Mouse (Mus musculus): Measurements from ENCODE around the gene Ccdc85b.
A peak's percentile ranks its signal among the peaks of the same experiment; 100 is the strongest.
"Not testable (repeated sequence)": the region's sequence is repeated elsewhere in the genome, so short reads cannot be mapped to it uniquely, and the experiment has no call there.

Ccdc85b gene

DNA sequence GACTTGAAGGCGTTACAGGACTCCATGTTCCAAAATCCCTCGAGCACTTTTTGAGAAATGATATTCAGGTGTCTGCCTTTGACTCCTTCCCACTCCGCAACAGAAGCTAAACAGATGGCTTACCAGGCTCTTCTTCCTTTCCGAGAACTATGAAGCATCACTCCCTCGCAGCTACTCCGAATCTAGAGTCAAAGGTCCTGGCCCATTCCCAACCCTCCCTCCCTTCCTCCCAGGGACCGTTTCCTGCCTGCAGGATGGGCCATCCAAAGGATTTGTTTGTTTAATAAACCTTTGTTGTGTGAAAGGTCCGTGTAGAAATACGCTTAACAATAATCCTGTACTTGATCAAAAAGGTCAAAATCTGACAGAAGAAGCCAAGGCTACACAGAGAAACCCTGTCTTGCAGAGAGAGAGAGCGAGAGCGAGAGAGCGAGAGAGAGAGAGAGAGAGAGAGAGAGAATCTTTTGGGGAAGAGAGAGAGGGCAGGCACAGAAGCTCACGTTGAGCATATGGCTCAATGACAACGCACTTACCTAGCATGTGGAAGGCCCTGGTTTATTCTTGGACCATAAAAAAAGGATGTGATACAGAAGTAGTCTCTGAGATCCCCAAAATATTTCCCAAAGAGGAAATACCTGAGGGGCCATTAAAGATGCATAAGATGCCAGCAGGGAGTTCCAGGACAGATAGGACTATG lies at the start of gene Ccdc85b:
Ccdc85b (minus strand) TSS at position 149 of the 697 bp plus-strand sequence.
- no peak for DNase-seq (ENCODE audit: low read depth, low spot score)

DNA sequence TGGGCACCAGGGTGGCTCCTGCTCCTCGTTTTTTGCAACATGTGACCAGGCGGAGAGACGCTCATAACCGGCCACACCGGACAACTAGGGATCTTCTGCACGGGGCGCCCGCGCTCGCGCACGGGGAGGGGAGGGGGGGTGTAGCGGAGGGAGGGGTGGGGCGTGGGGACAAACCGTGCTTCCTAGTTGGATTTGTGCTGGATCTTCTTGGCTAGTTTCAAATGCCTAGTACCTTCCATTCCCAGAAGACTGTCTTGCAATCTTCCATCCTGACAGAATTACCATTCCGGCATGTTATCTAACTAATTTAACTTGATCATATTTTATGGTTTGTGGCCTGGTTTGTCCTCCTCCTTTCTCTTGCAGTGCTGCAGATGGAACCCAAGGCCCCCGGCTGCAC lies 46.0 kb upstream of the Ccdc85b start, which contains the start of gene 1700020D05Rik:
1700020D05Rik (minus strand) TSS at position 101 of the 400 bp plus-strand sequence.
- DNase-seq (ENCODE audit: low read depth, low spot score), result no peak

DNA sequence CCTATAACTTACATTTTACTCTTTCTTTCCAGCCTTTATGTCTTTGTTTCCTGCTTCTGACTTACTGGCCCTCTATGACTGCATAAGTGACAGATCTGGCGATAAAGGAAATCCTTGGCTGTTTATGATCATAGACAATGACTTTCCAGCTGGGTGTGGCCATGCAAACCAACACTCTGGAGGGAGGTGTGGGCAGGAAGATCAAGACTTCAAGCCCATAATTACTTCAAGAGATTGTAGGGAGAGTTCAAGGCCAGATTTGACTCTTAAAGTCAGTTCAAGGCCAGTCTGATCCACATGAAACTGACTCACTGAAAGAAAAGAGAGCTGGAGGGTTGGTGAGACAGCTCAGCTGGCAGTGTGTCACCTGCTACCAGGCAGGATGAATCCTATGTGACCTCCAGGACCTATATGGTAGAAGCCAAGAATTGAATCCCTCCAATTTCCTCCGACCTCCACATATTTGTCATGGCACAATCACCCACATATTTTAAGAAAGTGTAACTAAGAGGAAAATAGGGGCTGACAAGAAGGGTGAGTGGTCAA lies 42.7 kb upstream of the Ccdc85b start:
- DNase-seq (ENCODE audit: low read depth, low spot score), result no peak

DNA sequence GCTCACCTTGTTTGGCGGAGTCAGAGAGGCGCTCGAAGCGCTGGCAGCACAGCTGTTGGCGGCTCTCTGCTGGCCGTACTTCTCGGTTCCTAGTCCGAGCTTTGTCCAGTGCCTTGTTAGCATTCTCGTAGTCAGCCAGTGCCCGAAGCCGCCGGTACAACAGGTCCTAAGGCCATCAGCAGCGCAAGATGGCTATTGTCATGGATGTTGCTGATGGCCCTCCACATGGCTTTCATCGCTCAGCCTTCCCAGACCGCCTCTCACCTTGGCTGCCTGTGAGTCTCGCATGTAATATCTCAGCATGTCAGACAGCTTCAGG lies 38.3 kb upstream of the Ccdc85b start:
- no peak for DNase-seq (ENCODE audit: low read depth, low spot score)

DNA sequence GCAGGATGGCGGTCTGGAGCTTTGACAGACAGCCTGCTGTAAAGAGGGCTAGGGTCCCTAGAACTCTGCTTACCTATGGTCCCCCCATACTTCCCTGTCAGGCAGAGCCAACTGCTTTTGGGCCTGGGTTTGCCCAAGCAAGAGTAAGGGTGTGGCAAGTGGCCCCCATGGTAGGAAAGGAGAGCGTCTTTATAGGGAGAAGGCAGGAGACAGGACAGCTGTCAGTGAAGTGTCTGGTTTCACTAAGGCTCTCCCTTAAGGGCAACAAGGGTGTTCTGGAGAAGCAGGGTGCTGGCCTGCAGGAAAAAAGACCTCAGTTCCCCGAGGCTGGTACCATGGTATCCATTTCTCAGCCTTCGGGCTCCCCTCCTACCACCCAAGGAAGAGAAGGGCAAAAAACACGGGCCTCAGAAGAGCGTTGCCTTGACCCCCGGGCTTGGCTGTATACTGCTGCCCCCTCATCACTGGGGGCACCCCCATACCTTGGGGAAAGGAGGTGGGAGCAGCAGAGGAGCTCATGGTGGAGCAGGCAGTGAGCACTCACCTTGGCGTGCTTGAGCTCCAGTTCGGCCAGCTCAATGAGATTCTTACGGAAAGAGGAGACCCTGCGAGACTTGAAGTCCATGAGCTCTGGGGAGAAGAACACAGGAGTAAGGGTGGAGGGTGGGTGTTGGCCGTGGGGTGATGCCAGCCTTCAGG lies 37.8 kb upstream of the Ccdc85b start:
- DNase-seq (ENCODE audit: low read depth, low spot score), result no peak

DNA sequence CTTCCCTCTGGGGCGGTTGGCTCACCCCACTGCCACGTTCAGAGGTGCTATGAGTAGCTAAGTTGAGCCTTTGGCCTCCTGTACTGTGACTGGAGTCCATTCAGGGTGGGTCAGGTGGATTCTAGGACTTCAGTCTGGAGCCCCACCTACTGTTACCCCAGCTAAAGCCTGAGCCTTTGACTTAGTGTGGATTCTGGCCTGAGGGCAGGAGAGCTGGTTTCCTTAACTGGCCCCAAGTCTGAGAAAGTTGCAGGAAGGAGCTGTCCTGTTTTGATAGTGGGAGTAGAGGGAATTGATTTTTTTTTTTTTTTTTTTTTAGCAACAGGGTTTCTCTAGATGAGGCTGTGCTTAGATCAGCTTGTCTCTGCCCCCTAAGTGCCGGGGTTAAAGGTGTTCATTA lies 36.6 kb upstream of the Ccdc85b start:
- no peak for DNase-seq (ENCODE audit: low read depth, low spot score)

DNA sequence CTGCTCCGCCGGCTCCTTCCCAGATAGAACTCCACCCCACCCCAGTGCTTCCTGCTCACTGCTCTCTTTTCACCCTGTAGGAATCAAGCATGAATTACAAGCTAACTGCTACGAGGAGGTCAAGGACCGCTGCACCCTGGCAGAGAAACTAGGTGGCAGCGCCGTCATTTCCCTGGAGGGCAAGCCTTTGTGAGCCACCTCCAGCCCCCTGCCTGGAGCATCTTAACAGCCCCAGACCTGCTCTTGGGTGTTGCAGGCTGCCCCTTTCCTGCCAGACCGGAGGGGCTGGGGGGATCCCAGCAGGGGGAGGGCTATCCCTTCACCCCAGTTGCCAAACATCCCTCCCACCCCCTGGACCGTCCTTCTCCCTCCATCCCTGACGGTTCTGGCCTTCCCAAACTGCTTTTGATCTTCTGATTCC lies 35.6 kb upstream of the Ccdc85b start:
- not testable (repeated sequence) for DNase-seq (ENCODE audit: low read depth, low spot score)

DNA sequence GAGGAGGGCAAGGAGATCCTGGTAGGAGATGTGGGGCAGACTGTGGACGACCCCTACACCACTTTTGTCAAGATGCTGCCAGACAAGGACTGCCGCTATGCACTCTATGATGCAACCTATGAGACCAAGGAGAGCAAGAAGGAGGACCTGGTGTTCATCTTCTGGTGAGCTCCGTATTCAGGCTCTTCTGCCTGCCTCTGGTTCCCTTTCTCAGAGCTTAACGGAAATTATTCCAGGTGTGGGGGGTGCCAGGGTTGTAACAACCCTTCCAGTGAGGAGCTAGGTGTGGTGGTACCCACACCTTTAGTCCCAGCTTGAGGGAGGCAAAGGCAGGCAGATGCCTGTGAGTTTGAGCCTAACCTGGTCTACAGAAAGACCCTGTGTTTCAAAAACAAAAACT lies 34.9 kb upstream of the Ccdc85b start:
- DNase-seq (ENCODE audit: low read depth, low spot score), result no peak

DNA sequence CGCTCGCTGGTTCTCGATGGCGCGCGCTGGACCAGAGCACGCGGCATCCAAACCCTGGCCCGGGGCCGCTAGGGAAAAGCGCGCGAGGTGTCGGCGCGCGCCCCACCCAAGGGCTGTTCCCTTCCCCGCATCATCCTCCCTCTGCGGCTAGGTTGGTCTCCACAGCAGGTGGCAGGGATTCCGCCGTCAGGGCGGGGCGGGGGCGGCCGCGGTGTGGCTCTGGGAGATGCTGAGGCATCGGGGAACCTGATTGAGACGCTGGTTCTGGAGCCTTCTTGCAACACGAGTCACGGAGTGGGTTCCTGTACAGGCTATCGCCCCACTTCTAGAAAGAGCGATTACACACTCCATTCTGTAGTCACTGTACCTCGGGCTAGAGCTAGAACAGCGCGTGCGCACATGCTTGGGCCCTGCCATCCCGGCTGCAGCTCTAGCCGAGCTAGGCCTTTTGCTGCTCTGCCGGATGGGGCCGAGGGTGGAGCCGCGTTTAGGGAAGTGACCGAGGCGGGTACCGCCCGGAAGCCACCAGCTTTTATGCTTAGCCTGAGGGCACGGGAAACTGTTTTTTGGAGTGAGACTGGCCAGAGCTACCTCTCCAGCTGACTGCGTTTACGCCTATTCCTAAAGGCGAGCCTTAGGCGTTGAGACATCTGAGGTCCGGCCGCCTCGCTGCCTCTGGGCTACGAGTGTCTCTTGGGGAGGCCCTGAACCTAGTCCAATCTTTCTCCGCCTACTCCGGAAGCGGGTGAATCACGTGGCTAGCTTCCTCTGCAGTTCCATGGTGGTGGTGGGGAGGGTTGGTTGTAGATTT lies 33.4 kb upstream of the Ccdc85b start:
- peak; percentile 91 for DNase-seq (ENCODE audit: low read depth, low spot score)

DNA sequence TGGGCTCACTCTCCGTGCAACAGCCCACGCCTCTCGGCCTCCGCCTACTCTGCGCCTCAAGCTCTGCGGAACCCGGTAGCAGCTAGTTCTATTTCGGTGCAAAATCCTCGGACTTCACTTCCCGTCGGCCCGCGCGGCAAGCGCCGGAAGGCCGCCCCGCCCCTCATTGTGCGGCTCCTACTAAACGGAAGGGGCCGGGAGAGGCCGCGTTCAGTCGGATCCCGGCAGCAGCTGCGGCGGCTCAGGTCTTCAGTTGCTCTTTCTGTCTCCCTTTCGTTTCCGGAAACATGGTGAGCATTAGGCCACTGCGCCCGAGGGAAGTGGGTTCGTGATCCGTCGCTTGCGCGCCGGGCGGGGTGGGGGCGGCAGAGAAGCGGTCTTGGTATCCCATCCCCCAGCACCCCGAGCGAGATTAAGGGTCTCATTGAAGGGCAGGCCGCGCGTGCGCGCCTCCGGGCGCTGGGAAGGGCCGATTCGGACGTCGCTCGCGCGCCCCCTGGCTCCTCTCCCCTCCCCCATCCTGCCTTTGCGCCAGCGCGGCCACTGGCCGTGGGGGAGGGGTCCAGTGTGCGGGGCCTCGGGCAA lies 32.7 kb upstream of the Ccdc85b start, which contains the start of gene Cfl1:
Cfl1 (plus strand) TSS at position 143 of the 585 bp plus-strand sequence.
- DNase-seq (ENCODE audit: low read depth, low spot score), result peak; percentile 96

DNA sequence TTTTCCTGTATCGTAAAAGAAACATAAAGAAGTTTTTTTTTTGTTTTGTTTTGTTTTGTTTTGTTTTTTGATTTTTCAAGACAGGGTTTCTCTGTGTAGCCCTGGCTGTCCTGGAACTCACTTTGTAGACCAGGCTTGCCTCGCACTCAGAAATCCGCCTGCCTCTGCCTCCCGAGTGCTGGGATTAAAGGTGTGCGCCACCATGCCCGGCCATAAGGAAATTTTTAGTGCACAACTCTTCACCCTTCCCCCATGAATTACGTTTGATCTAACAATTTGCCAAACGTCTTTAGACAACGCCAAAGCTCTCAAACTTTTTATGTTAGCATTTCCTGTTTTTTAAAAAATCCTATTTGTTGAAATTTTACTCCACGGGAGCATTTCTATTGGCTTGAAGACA lies 32.0 kb upstream of the Ccdc85b start:
- DNase-seq (ENCODE audit: low read depth, low spot score), result peak; percentile 44

DNA sequence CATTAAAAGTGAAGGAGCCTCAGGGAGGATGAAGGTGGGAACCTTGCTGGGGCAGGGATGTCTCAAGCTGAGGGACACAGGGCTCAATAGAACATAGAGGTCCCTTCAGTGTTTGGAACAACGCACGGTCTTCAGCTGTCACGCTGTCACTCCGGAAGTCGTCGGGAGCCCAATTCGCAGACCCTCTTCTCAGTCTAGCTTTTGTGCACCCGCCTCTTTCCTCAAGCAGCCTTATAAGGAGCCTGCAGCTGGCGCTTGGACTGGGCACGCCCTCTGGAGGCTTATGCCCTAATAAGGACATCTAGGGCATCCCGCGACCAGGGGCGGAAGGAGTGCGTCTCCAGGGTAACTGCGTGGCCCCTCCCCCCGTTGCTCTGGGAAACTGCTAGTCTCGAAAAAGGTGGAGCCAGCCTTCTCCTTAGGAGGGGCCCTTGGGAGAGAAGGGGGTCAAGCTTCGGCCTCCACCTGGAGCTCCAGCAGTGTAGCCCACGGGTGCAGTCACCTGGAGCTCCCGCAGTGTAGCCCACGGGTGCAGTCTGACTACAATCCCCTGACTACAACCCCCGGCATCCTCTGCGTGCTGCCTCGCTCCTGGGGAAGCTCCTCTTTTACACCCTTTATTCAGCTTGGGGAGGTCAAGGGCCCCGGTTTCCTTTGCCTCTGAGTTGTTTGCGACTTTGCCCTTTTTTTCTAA lies 31.3 kb upstream of the Ccdc85b start:
- peak; percentile 97 for DNase-seq (ENCODE audit: low read depth, low spot score)

DNA sequence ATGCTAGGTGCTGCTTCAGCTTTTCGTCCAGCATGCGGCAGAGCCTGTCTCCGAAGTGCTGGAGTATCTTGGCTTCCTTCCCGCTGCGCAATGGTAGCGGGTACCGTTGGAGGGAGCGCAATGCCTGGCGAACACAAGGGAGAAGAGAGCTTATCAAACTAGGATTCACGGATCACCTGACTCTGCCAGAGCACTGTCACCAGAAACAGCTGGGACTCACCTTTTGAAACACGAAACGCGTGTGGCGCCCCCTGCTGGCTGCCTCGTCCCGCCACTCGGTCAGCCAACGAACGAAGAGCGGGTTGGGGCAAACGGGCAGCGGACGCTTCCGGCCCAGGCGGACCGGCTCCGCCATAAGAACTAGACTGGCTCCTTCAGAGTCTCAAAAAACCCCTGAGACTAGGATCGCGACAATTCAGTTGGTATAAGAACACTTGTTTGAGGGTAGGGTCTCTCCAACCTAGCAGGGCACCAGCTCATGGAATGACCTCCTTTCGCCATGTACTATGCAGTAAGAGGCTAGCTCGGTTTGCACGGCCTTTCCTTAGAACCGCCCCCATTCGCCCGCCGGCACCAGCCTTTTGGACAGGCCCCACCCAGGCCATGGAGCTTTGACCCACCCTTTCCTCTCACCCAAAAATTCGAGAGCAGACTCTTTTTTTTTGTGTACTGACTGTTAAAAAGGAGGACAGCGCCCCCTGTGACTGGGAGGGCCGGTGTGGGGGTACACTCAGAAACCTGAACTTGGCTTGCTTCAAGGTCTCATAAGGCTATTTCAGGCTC lies 30.3 kb upstream of the Ccdc85b start, which contains the start of gene Mus81:
Mus81 (minus strand) TSS at position 635 of the 783 bp plus-strand sequence.
- DNase-seq (ENCODE audit: low read depth, low spot score), result peak; percentile 96

DNA sequence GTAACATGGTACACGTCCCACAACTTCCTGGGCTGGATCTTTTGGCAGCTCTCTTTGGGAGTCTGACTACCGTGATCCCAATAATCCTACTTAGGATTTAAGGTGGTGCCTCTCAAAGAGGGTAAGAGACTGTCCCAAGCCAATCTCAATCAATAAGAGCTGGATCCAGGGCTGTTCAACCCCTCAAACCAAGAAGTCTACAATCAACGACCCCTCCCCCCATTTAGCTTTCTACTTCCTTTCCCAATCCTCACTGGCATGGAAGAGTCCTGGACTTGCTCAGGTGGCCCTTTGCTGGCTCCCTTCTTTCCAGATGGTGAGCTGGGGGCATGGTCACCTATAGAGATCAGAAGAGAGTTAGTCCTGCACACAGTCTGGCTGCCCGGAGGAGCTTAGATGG lies 29.1 kb upstream of the Ccdc85b start:
- no peak for DNase-seq (ENCODE audit: low read depth, low spot score)

DNA sequence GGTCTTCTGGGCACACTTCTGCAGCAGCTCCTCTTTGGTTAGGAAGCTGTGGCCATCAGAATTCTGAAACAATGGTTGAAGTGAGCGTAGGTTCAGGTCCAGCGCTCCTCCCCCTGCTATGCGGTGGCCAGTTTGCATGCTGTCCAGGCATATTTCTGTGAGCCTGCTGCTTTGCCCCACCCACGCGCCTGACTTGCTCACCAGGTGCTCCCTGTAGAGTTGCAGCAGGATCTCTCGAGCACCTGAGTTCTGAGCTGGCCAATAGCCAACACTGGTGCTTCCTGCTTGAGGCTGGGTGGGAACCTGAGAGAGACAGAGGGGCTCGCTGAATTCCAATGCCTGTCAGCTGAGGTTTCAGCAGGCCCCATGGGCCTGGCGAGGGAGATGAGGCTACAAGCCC lies 28.6 kb upstream of the Ccdc85b start:
- no peak for DNase-seq (ENCODE audit: low read depth, low spot score)

DNA sequence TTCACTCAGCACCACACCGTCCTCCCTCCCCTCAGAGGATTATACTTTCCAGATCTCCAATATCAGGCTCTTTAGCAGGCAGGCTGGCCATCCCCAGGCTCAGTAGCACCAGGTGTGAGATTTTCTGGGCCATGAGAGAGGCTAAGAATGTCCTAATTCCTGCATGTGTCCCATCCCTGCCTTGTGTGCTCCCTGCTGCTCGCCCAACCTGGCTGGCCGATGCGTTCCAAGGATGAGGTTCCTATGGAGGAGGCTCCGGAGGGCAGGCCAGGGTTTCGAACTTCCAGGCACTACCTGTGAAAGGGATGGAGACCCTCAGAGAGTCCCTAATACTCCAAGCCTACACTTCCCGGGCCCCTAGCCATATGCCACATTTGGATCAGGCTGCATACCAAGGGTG lies 28.1 kb upstream of the Ccdc85b start:
- no peak for DNase-seq (ENCODE audit: low read depth, low spot score)

DNA sequence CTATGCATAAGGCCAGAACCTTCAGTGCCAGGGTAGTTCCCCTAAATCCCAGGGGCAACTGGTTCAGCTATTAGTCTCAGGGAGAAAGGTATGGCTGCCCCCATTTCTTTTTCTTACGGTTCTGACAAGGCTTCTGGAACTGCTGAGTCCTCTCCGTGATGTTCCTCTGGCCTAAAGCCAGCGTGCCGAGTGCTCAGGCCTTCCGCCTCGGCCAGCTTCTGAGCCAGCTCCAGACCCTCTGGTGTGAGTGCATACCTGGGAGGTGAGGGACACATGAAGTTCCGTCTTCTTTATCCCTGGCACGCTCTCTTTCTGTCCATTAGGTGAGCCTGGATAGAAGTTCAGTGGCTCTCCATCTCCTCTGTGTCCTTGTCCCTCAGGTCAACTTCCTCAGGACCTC lies 27.7 kb upstream of the Ccdc85b start:
- DNase-seq (ENCODE audit: low read depth, low spot score), result no peak

DNA sequence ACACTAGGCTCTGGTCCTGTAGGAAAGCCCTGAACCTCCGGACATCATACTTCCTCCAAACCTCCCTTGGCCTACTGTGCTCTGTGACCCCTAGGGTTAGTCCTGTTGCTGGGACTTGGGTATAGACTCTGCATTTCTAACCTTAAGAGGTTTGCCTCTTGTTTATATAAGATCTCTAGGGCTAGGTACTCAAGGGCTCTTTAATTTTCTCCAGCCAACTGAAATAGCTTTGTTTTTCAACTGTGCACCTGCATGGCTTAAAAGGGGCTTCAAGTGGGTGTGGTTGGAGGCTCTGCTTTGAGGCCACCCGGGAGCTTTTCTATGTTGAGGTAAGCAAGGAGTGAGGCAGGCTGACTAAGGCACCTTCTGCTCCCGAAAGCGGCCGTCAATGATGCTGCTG lies 26.8 kb upstream of the Ccdc85b start:
- DNase-seq (ENCODE audit: low read depth, low spot score), result no peak

DNA sequence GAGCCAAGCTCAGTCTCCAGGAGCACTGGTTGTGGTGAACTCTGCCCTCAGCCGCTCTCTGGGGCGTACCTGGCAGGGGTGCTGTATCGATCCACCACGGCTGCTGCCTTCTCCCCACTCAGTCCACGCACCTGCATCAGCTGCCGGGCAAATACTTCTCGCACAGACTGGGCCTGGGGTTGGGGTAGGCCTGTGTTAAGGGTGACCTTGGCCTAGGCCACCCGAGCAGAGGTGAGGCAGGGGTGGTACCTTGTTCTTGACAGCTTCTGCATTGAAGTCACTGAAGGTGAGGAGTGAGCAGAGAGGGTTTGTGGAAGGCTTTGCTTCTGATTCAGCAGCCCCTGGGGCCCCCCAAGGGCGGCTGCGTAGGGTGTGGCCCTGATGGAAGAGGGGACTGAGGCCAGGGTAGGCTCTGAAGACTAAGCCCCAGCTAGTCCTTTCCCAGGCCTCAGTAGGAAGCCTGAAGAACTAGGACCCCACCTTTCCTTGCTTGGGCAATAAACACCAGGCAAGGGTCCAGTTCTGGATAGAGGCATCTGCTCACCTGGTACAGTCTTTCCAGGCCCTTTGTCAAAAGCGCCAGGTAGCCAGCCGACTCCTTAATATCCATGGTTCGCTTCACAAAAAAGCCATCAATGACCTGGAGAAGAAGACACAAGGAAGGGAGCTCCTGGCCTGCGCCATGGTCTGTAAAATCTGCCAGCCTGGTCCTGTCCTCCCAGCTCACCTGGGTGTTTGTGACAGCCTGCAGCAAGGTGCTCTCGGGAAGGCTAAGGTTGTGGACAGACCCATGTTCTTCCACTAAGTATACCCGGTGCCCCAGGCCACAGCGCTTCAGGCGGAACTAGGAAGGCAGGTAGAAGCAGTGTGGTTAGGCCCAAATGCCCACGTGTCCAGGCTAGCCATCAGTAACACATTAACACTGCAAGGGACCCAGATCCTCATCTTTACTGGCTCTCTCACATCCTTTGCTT lies 26.0 kb upstream of the Ccdc85b start:
- no peak for DNase-seq (ENCODE audit: low read depth, low spot score)
